Mouse (Mus musculus): ENCODE measurements around the gene Dchs2.

Dchs2 gene

DNA sequence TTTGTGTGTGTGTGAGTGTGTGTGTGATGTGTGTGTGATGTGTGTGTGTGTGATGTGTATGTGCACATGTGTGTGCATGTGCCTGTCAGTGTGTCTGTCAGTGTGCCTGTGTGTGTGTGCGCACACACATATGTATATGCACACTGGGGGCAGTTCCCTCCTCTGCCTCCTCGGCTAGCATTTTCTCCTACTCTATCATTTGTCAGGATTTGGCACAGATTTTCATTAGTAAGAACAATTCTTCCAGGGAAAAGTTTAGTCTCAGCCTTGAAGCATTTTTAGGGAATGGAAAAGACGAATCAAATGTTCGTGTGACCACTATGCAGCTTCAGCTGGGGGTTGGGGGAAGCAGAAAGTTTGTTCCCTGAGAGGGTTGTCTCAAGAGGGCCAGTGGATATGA, 28.4 kb downstream of the Dchs2 start:
- DNase-seq = no peak

DNA sequence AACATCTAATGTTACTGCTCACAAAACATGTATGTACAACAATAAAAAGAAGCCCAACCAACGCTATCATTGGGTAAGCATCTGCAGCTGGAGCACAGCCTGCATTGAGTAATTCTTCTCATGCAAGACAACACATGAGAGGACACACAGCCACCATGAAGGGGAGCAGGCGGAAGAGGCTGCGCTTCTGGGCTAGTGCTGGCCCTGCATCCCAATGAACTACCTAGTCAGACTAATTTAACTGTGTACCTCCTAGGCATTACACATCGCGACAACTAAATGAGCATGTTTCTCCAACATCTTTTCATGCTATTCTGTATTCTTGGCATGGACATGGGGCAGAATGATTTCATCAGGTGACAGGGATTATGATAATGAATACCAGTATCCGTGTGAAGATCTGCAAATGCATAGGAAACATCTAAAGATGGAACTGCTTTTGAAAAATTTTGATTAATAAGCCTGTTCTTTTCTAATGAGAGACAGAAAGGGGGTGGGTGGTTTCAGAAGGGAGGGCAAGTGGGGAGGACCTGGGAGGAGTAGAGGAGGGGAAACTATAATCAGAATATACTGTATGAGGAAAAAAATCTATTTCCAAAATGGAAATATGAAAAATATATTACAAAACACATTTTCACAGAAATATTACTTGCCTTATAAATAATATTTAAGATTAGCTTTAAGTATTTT, 33.9 kb downstream of the Dchs2 start:
- DNase-seq = no peak

DNA sequence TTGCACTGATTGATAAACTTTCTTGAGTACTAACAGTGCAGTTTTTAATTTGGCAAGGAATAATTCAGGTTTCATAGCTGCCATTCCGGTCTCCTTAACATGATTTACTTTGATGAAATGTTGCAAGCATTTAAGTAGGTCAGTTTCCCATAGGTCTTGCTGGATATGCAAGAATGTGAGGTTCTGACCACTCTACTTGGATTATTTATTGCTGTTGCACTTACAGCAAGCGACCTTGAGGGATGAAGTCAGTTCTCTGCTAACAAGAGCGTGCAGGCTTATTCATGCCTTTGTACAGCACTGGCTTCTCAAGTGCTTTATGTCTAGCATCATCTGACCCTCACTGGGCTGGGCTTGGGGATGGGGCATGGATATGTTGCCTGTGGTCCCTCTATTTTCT, 35.9 kb downstream of the Dchs2 start:
- no peak for DNase-seq

DNA sequence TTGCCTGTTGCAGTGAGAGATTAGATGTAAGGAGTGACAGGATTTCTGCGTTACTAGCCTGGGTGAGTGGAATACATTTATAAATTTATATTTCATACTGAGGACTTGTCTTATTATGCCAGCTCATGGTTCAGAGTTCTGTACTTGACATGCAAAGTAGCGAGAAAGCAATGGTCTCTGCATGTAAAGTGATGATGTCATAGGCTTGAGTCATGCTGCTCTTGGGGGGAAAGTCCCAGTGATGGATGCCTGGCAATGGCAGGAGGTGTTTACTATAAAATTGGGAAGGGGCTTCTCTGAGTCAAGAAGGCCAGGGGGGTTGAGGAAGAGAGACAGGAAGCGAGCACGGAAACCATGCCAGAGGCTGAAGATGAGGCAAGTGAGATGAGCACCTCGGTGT, 57.8 kb downstream of the Dchs2 start:
- no peak for DNase-seq

DNA sequence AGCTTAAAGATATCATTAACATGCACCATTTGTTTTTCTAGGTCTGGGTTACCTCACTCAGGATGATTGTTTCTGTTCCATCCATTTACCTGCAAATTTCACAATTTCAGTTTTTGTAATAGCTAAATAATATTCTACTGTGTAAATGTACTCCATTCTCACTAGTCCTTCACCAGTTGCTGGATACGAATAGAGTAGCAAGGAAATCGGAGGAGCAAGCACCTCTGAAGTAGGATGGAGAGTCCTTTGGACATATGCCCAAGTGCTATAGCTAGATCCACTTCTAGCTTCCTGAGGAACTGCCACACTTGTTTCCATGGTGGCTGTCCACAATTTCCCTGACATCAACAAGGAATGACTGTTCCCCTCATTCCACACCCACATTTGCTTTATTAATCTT, 63.5 kb downstream of the Dchs2 start:
- DNase-seq = no peak

DNA sequence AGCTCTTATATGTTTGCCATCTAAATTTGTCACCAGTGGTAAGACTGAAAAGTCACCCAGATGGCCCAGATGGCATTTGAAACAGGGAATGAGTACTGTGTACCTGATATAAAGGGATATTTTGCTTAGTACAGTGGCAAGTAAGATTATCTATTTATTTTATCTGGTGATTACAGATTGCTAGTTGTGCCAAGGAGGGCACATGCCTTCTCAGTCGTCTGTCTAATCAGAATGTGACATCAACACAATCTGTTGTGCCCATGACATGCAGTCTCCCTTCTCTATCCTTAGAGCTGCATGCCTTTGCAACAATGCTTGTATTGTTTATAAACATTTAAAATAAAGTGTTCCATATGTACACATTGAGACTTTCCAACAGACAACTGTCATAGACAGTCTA, 64.7 kb downstream of the Dchs2 start:
- DNase-seq = no peak

DNA sequence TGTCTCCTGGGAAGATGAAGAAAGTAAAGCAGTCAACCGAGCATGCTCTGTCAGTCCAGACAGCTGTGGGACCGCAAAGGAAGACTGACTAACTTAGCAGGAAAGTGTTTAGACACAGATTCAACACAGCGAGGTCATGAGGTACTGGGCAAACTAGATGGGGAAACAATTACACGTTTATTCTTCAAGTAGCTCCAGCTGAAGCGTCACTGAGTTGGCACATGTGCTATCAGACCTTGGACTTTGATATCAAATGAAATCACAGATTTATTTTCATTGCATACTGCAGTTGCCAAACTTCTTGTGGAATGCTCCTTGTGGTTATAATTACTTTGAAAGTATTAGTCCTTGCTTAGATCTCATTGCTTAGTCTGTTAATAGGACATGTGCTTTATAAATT, 67.2 kb downstream of the Dchs2 start:
- no peak for DNase-seq

DNA sequence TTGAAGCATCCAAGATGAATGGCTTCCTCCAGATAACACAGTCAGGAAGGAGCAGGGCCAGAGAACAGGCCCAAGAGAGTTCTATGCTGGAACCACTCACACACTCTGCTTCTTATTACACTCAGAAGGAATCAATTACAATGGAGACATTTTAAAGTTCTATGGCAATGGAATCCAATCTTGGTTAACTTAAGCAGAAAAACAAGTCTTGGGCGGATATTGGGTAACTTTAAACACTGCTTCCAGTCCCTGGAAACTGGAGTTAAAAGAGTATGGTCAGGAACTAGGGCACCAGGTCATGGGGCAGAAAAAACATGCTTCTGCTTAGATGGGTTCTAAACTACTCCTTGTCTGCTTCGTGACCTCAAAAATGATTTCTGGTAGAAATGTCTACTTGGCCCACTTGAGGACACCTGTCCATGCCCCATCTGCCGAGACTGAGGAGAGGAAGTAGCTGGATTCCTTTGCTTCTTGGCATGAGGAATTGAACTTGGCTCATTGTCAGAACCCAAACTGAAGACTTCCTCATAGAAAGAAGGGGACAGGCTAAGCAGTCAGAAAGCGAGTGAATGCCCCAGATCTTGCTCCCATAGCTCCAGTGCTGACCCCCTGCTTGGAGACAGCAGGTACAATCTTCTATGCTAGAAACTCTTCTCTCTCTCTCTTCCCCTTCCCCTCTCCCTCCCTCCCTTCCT, 73.7 kb downstream of the Dchs2 start:
- no peak for DNase-seq

DNA sequence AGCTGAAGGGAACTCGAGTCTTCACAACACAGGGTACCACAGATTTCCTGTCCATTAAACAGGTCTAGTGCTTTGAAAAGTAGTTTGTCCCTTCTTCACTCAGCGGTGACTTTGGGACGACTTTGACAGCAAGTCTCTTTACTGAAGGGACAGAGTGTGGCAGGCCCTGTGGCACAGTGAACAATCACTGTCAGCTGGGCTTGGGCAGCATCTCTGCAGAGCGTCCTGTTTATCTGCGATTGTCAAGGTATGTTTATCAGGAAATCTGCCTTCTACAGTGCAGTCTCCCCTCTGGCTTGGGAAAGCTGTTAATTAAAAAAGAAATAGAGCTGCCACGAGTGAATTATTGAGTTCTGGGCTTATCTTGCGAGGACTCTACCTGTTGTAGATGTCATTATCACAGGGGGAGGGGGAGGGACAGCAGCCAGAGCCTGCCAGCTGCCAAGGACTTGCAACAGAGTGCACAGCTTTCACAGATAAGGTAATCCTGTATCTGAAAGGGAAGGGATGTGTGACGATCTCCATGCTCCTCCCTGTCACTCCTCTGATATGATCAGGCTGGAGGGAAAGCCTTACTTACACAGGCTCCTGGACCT, 77.4 kb downstream of the Dchs2 start:
- no peak for DNase-seq

DNA sequence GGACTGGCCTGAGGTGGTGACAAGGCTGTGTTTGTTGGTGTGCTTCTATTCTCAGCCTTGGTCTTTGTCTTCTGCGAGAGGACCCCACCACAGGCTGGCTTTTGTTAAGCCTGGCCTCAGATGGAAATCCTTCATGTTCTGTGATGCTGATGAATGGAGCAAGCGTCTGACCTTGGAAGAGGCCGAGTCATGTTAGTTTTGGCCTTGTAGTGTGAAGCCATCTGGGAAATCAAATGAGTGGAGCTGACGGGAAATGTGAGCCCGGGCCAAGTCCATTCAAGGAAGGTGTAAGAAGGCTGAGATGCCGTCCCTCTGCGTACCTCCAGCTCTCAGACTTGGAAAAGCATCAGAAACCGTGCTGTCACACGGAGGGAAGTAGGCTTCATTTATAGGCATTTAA, 81.9 kb downstream of the Dchs2 start:
- no peak for DNase-seq

DNA sequence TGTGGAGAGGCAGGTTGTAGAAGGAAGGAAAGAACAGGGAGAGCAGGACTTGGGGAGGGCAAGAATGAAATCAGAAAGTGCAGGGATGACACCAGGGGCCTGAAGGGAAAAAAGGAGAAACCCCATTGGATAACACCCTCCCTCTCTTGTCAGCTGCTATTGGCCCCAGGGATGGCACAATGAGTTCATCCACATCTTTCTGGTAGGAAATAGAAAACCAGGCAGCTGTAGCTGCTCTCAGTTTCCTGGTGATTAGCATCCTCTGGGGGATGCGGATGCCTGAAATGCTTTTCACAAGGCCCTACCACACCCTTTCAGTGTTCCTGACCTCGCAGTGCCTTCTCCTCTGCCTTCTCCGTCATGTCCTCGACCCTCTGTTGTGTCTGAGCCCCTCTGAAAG, 82.5 kb downstream of the Dchs2 start:
- no peak for DNase-seq

DNA sequence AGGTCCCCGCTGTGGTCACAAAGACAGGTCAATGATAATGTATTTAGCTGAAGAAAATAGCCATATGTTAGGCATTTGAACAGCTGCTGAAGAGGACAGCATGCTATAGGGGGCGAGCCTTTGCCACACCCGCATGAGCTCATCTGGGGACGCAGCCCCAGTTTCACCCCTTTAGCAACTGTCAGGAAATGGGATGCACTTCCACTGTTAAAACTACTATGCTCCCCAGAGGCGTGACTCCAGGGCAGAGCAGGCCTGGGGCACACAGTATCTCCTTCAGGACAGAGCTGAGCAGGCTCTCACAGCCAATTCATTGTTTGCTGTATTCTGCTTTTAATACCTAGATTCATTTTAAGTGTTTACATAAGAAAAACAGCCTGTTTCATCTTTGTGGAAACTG, 84.2 kb downstream of the Dchs2 start:
- DNase-seq = no peak

DNA sequence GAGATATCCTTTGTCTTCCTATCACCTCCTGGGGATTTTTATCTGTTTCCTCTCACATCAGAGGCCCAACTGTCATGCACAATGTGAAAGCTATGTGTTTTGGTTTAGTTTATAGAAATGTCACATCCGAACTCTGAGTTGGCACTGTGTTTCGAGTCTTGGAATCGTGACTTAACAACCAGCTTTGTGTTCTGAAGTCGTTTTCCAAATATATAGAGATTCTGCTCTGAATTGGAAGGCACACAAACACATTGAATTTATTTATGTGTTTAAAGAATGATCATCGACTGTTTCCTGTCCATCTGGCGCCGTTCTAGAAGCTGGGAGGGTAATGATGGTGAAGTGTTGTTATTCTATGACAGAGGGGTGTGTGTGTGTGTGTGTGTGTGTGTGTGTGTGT, 84.8 kb downstream of the Dchs2 start:
- DNase-seq = peak; percentile 19

DNA sequence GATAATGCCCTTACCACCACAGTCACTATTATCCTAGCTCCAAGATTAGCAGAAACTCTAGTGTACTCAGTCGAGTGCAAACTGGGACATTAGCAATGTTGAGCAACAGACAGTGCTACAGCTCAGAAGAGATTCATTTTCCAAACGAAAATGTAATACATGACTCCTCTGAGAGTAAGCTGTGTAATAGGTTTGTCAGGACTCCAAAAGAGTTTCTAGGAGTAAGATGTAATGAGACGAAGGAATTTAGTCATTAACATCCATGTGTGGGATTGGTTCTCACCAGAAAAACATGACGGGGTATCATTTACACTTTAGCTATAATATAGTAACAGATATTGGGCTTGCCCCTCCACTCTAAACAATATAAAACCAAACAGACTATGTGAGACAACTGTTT, 90.3 kb downstream of the Dchs2 start:
- DNase-seq = no peak

DNA sequence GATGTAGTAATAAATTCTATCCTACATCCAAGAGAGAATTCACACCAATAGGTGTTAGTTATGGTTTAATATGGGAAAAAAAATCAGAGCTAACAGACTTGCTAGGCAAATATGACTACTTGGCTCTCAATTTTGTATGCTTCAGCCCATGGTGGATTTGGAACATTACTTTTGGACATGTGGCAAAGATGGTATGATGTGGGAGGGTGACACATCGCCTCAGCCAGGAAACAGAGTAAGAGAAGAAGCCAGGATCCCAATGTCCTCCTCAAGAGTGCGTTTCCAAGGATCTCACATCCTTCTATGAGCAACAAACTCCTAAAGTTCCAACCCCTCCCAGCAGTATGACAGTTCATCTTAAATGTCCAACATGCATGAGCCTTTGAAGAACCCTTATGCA, 92.4 kb downstream of the Dchs2 start:
- peak; percentile 66 for DNase-seq

DNA sequence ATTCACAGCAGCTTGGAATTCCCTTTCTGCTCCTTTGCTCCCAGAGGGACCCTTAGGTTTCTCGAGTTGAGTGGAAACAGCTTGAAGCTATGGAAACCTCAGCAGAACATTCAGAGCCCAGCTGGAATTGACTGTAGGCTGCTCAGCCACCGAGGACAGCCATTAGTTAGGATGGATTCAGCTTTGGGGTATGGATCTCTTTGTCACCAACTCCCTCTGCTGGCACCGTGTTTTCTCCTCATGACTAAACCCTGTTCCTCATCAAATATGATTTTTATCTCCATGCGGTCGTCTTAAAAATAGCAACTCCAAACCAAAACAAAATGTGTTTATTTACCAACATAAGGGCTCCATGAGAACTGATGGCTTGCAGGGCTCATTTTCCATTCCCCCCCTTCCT, 94.4 kb downstream of the Dchs2 start:
- peak; percentile 48 for DNase-seq

DNA sequence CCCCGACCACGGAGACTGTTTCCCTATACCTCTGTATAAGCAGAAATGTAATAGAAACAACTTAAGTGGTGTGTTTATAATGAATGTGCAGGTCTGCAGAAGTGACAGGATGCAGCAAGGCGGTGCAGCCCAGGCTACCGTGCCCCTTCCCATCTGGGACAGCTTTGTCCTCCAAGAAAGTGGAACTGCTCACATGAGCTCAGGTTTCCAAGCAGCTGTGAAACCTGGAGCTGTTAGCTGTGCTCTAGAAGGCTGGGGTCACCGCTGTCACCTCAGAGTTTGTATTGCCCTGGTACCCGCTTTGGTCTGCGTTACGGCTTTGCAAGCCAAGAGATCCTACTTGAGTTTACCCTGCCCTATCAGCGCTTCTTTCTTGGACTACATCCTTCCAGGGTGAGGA, 100.6 kb downstream of the Dchs2 start:
- no peak for DNase-seq

DNA sequence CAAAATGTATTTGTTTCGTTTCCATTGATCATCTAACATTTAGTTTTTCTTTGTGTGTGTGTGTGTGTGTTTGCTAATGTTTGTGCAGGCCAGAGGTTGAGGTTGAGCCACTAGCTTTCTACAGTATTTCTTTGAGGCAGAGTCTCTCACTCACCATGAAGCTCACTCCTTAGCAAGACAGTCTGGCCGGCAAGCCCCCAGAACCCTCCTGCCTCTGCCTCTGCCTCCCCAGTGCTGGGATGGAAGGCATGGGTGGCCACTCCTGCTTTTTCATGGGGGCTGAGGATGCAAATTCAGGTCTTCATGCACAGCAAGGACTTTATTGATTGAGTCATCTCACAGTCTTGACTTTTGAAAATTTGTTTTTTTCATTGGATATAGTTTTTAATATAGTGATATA, 102.6 kb downstream of the Dchs2 start:
- DNase-seq = no peak

DNA sequence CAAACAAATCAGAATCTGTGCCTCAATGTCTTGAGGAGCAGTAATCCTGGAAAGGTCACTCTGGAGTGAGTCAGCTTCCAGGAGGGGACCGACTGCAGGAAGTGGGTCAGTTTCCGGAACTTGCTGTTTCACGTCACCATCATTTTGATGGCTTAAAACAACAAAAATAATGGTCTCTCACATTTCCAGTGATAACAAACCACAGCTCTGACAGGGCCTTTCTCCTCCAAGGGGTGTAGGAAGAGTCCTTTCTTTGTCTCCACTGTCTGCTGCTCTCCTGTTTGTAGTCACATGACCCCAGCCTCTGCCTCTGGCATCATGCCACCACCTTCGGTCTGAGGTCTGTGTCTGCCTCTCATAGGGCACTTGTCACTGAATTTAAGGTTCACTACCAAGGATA, 106.7 kb downstream of the Dchs2 start:
- no peak for DNase-seq

DNA sequence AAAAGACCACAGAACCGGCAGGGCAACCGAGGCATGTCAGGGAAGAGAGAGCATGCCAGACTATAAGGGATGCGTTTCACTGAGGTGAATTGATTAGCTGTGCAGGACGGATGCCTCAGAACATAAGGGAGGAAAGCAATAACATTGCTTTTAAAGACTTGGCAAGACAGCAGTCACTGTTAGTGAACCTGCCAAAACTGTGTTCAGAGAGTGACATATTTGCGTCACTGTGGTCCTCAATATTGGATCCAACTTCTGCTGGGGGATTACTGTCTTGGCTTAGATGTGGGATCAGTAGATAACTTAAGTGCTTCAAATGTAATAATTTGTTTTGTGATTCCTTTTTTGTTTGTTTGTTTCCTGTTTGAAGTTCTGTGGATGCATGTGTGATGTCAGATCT, 107.3 kb downstream of the Dchs2 start:
- no peak for DNase-seq

DNA sequence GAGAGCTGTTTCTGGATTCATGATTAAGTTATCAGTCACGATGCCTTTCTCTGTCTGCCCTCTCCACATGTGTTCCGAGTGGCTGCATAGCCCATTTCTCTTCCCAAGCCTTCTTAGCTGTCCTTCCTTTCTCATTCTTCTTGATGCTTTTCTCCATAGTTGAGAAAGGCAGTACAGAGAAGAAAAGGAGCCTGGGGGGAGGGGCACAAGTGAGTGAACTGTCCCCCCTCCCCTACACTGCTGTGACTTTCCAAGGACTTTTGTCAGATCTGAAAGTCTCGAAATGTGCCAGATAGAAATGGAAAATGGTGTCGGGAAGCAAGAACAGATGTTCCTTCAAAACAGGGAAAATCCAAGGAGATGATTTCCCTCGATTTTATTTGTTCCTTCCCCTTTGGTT, 118.8 kb downstream of the Dchs2 start:
- DNase-seq = no peak

DNA sequence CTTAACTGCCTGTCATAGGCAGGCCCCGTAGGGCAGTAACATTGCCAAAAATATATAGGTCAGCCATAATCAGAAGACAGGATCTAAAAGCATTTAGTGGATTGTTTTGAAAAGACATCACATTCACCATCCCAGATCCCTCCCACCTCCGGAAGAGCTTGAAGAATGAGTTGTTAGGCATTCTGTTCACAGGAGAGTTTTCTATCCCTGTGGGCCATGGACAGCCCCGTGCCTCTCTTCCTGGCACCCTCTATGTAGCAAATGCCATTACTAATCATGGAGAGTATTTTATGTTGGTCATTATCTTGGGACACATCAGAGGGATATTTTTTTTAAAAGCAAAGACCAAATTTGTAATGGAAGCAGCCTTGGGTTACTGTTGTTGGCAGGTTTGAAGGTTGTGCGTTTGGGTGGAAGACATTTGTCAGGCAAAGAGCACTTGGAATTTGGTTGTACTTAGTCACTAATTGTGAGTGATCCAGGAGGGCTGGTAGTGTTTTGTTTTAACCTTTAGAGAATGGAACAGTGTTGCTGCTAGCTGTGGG, 122.3 kb downstream of the Dchs2 start:
- DNase-seq = no peak

DNA sequence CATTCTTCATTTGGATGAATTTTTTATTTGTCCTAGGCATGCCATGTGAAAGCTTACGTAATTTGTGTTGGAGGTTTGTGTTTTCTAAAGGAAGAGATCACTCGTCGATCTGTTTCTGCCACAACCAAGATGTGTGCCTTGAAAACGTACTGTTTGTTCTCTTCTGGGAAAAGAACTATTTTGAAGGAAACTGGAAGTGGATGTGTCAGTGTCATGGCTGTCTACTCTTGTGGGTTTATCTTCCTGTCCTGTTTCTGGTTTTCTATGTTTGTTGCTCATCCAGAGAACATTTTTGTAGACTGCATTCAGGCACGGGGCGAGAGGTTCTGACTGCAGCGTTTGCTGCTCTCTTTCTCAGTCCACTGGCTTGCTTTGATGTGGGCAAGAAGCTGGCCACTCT, 124.2 kb downstream of the Dchs2 start:
- no peak for DNase-seq

DNA sequence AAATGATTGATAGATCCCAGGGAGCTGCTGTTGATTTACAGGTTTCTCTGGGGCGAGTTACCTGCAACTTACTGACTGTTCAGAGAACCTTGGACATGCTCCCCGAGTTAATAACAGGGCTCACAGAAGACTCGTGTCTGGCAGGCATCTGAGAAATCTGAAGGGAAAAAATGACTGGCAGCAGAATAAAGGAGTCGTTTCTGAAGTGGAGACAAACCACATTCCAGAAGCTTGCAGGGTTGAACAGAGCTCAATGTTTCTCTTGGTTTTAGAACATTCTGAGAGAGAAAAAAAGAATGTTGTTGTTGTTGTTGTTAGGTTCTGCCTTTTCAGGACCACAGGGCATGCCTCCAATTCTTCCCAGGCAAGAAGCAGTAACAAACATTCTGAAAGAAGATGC, 131.7 kb downstream of the Dchs2 start:
- DNase-seq = no peak

Data from right cerebral cortex, adult 18-20 months (tissue).